Mouse (Mus musculus): ENCODE measurements around the gene Mme. TPM values are rescaled to one million over a fixed set of nuclear protein-coding genes. Genes with fewer than 3 reads are reported as not detected.
A peak's percentile ranks its signal among the peaks of the same experiment; 100 is the strongest.

Mme gene
- polyA plus RNA-seq, 1 experiment = 19.1 TPM

GRCm38 (mm10) chr3:63295237-63295636 is 53.9 kb downstream of the Mme start:
- 1% methylated on average over 21 of the region's 21 CpGs for WGBS
- DNase-seq = peak; percentile 63

GRCm38 (mm10) chr3:63295657-63296231 is 54.4 kb downstream of the Mme start:
- peak; percentile 64 for DNase-seq
- H3K4me1 ChIP-seq (ENCODE audit: control insufficient read depth, insufficient read depth, low read length) = peaks cover 4% of the 10 kb centered on the region; the same call in 1 of the 2 replicates
- WGBS = 2% methylated on average over 54 of the region's 54 CpGs
- TF ChIP-seq POLR2A (IDR thresholded peaks at IDR 0.05; ENCODE audit: borderline replicate concordance, extremely low read depth, low read depth, low read length) (0 out of 2 replicates have a peak, but pooled peaks have one; percentile 30), CTCF (IDR thresholded peaks at IDR 0.05; ENCODE audit: insufficient read depth, low read length) (no peak)
- peak overlapping the region; percentile 63 for H3K4me3 ChIP-seq (replicated peaks; ENCODE audit: extremely low read depth, low read depth, low read length)

More at GRCm38 (mm10) chr3:63295237-63295636, 53.9 kb downstream of the Mme start:
- H3K4me1 ChIP-seq (ENCODE audit: control insufficient read depth, insufficient read depth, low read length) = peaks cover 4% of the 10 kb centered on the region; the same call in 1 of the 2 replicates
- peak overlapping the region; percentile 63 for H3K4me3 ChIP-seq (replicated peaks; ENCODE audit: extremely low read depth, low read depth, low read length)
- no peak for TF ChIP-seq POLR2A (IDR thresholded peaks at IDR 0.05; ENCODE audit: borderline replicate concordance, extremely low read depth, low read depth, low read length)
- no peak for TF ChIP-seq CTCF (IDR thresholded peaks at IDR 0.05; ENCODE audit: insufficient read depth, low read length)

- DNase-seq = no peak
- Histone ChIP-seq H3K4me1 (ENCODE audit: control insufficient read depth, insufficient read depth, low read length) (peaks cover 4% of the 10 kb centered on the region; the same call in 1 of the 2 replicates), H3K4me3 (replicated peaks; ENCODE audit: extremely low read depth, low read depth, low read length) (peak overlapping the region; percentile 56)
- TF ChIP-seq CTCF (IDR thresholded peaks at IDR 0.05; ENCODE audit: insufficient read depth, low read length) (no peak), POLR2A (IDR thresholded peaks at IDR 0.05; ENCODE audit: borderline replicate concordance, extremely low read depth, low read depth, low read length) (no peak)
- WGBS = 7% methylated on average over 12 of the region's 12 CpGs
These were observed 55.1 kb downstream of the Mme start for GRCm38 (mm10) chr3:63296411-63296810.

- peaks cover 3% of the 10 kb centered on the region; the same call in 1 of the 2 replicates for H3K4me1 ChIP-seq (ENCODE audit: control insufficient read depth, insufficient read depth, low read length)
- DNase-seq = peak; percentile 45
- no peak overlapping the region for H3K4me3 ChIP-seq (replicated peaks; ENCODE audit: extremely low read depth, low read depth, low read length)
- 8% methylated on average over 6 of the region's 6 CpGs for WGBS
- TF ChIP-seq CTCF (IDR thresholded peaks at IDR 0.05; ENCODE audit: insufficient read depth, low read length) (peak; percentile 47; the same call in 1 of the 2 replicates), POLR2A (IDR thresholded peaks at IDR 0.05; ENCODE audit: borderline replicate concordance, extremely low read depth, low read depth, low read length) (no peak)
These were observed 56.5 kb downstream of the Mme start for GRCm38 (mm10) chr3:63297787-63298186.

- no peak for DNase-seq
- 76% methylated on average over 7 of the region's 7 CpGs for WGBS
- H3K4me3 ChIP-seq (replicated peaks; ENCODE audit: extremely low read depth, low read depth, low read length) = no peak overlapping the region
- TF ChIP-seq CTCF (IDR thresholded peaks at IDR 0.05; ENCODE audit: insufficient read depth, low read length) = no peak
- TF ChIP-seq POLR2A (IDR thresholded peaks at IDR 0.05; ENCODE audit: borderline replicate concordance, extremely low read depth, low read depth, low read length) = no peak
- no peaks in the 10 kb centered on the region; the same call in 1 of the 2 replicates for H3K4me1 ChIP-seq (ENCODE audit: control insufficient read depth, insufficient read depth, low read length)
These were observed 73.9 kb downstream of the Mme start for GRCm38 (mm10) chr3:63315211-63315760.

- no peaks in the 10 kb centered on the region; the same call in 1 of the 2 replicates for H3K4me1 ChIP-seq (ENCODE audit: control insufficient read depth, insufficient read depth, low read length)
- TF ChIP-seq CTCF (IDR thresholded peaks at IDR 0.05; ENCODE audit: insufficient read depth, low read length) (no peak), POLR2A (IDR thresholded peaks at IDR 0.05; ENCODE audit: borderline replicate concordance, extremely low read depth, low read depth, low read length) (no peak)
- 45% methylated on average over 3 of the region's 3 CpGs for whole genome bisulfite sequencing
- DNase-seq = no peak
- H3K4me3 ChIP-seq (replicated peaks; ENCODE audit: extremely low read depth, low read depth, low read length) = no peak overlapping the region
These were observed 76.2 kb downstream of the Mme start for GRCm38 (mm10) chr3:63317496-63317895.

GRCm38 (mm10) chr3:63325615-63326014 is 84.3 kb downstream of the Mme start:
- TF ChIP-seq CTCF (IDR thresholded peaks at IDR 0.05; ENCODE audit: insufficient read depth, low read length) (no peak), POLR2A (IDR thresholded peaks at IDR 0.05; ENCODE audit: borderline replicate concordance, extremely low read depth, low read depth, low read length) (no peak)
- no peaks in the 10 kb centered on the region; the same call in 1 of the 2 replicates for H3K4me1 ChIP-seq (ENCODE audit: control insufficient read depth, insufficient read depth, low read length)
- WGBS = 58% methylated on average over 2 of the region's 2 CpGs
- no peak for DNase-seq
- H3K4me3 ChIP-seq (replicated peaks; ENCODE audit: extremely low read depth, low read depth, low read length) = no peak overlapping the region

GRCm38 (mm10) chr3:63340110-63340509 is 98.8 kb downstream of the Mme start:
- TF ChIP-seq POLR2A (IDR thresholded peaks at IDR 0.05; ENCODE audit: borderline replicate concordance, extremely low read depth, low read depth, low read length) = no peak
- TF ChIP-seq CTCF (IDR thresholded peaks at IDR 0.05; ENCODE audit: insufficient read depth, low read length) = no peak
- Histone ChIP-seq H3K4me3 (replicated peaks; ENCODE audit: extremely low read depth, low read depth, low read length) (no peak overlapping the region), H3K4me1 (ENCODE audit: control insufficient read depth, insufficient read depth, low read length) (no peaks in the 10 kb centered on the region; the same call in 1 of the 2 replicates)
- WGBS = 66% methylated on average over 2 of the region's 2 CpGs
- DNase-seq = no peak

GRCm38 (mm10) chr3:63340546-63340945 is 99.2 kb downstream of the Mme start:
- 65% methylated on average over 3 of the region's 3 CpGs for WGBS

More at GRCm38 (mm10) chr3:63340546-63340945, 99.2 kb downstream of the Mme start:
- no peak for DNase-seq
- TF ChIP-seq POLR2A (IDR thresholded peaks at IDR 0.05; ENCODE audit: borderline replicate concordance, extremely low read depth, low read depth, low read length) (no peak), CTCF (IDR thresholded peaks at IDR 0.05; ENCODE audit: insufficient read depth, low read length) (no peak)
- Histone ChIP-seq H3K4me3 (replicated peaks; ENCODE audit: extremely low read depth, low read depth, low read length) (no peak overlapping the region), H3K4me1 (ENCODE audit: control insufficient read depth, insufficient read depth, low read length) (no peaks in the 10 kb centered on the region; the same call in 1 of the 2 replicates)
